Mouse (Mus musculus) urinary bladder, postnatal 14 days (tissue): Measurements from ENCODE around the gene Vmn2r65.

ENCODE experiments used
- DNase-seq: peaks from one replicate; pipeline ENCODE4 v3.0.0; 2021; ENCODE audit warnings: low spot score

Vmn2r65 gene

DNA sequence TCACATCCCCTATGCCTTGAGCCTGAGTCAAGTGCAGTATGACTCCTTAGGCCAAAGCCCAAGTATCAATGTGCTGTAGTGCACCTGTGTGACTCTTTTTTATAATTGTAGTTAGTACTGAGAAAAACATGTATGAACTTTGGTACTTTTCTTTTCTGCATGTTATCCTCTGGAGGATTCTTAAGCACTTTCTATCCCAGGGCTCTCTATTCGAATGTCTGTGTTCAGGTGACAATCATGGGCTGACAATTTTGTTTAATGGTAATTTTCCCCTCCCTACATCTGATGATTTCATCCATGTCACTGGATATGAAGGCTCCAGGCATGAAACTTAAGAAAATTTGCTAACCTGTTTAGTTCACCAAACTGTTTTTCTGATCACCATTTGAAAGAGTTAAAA, at the start of gene Vmn2r65:
Gene Vmn2r65 (minus strand): TSS at position 101 of the 400 bp plus-strand sequence.
- DNase-seq = no peak

DNA sequence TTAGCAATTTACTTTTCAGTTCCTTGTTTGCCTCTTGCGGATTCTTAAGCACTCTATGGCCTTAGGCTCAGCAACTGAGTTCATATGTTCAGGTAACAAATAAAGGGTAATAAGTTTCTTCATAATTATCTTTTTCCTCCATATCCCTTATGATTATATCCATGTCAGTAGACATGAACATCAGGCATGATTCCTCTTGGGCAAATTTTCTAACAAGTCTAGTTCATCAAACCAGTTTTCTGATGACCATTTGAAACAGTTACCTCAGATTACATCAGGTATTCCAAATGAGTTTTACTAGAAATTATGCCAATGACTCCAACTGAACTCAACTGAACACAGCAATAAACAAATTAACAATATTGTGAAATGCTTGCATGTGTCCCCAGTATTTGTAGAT, 48.3 kb upstream of the Vmn2r65 start, which contains the start of gene Vmn2r66:
Gene Vmn2r66 (minus strand): TSS at position 101 of the 400 bp plus-strand sequence.
- no peak for DNase-seq

DNA sequence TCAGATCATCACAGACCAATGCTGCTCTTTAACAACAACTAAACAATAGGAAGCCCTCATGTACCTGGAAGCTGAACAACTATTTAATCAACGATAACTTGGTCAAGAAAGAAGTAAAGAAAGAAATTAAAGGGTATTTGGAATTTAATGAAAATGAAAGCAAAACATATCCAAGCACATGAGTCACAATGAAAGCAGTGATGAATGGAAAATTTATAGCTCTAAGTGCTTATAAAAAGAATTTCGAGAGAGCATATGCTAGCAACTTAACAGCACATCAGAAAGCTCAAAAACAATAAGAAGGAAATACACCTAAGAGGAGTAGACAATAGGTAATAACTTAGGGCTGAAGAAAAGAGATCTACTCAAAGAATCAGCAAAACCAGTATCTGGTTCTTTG, 32.8 kb upstream of the Vmn2r65 start:
- DNase-seq = no peak
